Mouse (Mus musculus) intestine, embryonic 14.5 days (tissue): ENCODE measurements around the gene Mbd3. TPM values are rescaled to one million over a fixed set of nuclear protein-coding genes. Genes with fewer than 3 reads are reported as not detected.

Source experiments
- ATAC-seq: fragments of 200-750 bp; cut with Nextera tagmentation; replicated peaks from 2 replicates; pipeline ENCODE4 v1.8.0; 2017; ENCODE audit warnings: low read depth, moderate number of reproducible peaks, moderate TSS enrichment, moderate library complexity; ENCODE audit not compliant: low FRiP score, low TSS enrichment
- DNase-seq: peaks from one replicate; pipeline ENCODE4 v3.0.0-alpha.2; 2018; ENCODE audit warnings: low spot score
- H3K27ac ChIP-seq: fragments of 300-500 bp; sonication (generic); 2 replicates; pipeline ENCODE4 v1.5.1; 2014; ENCODE audit warnings: low read depth, mild to moderate bottlenecking, control low read depth
- H3K27me3 ChIP-seq: fragments of 300-500 bp; sonication (generic); replicated peaks from 2 replicates; pipeline ENCODE4 v1.6.1; 2014; ENCODE audit warnings: low read length, control low read depth; ENCODE audit not compliant: control insufficient read depth, insufficient read depth
- H3K36me3 ChIP-seq: fragments of 300-500 bp; sonication (generic); 2 replicates; pipeline ENCODE4 v1.6.1; 2014; ENCODE audit warnings: low read length, control low read depth; ENCODE audit not compliant: control insufficient read depth, insufficient read depth
- H3K4me1 ChIP-seq: fragments of 300-500 bp; sonication (generic); replicated peaks from 2 replicates; pipeline ENCODE4 v1.6.1; 2014; ENCODE audit warnings: low read length, control low read depth, mixed read lengths; ENCODE audit not compliant: control insufficient read depth, insufficient read depth
- H3K4me2 ChIP-seq: fragments of 300-500 bp; sonication (generic); 2 replicates; pipeline ENCODE4 v1.6.1; 2014; ENCODE audit warnings: low read length
- H3K4me3 ChIP-seq: fragments of 300-500 bp; sonication (generic); 2 replicates; pipeline ENCODE4 v1.5.1; 2014; ENCODE audit warnings: low read depth, low read length, control low read depth, mixed read lengths
- H3K9ac ChIP-seq: fragments of 300-500 bp; sonication (generic); 2 replicates; pipeline ENCODE4 v1.6.1; 2014; ENCODE audit warnings: mild to moderate bottlenecking, low read length
- H3K9me3 ChIP-seq: fragments of 300-500 bp; sonication (generic); 2 replicates; pipeline ENCODE4 v1.6.1; 2016; ENCODE audit warnings: low read length, control low read depth; ENCODE audit not compliant: control insufficient read depth
- WGBS: fragments of 180-500 bp; shearing (Covaris S2); extraction: QIAGEN DNeasy Blood & Tissue Kit; methylation state at CpG from one replicate; pipeline ENCODE4 v1.1.7; 2014; 5-methylcytosine and 5-hydroxymethylcytosine counted together
- polyA plus RNA-seq: library from polyadenylated mRNA; unstranded; fragments of >200 nt; fragmentation: Nextera tagmentation; extraction: Ambion mirVana; gene quantifications from 2 replicates; pipeline ENCODE4 v1.2.1, GENCODE M21; 2014

Gene Mbd3
- polyA plus RNA-seq, 1 experiment from 2014 or later = 203 TPM

- peak overlapping the region; percentile 98 for H3K9ac ChIP-seq
- H3K27ac ChIP-seq = no peak overlapping the region; the same call in 1 of the 2 replicates
- ATAC-seq = no peak
- no peak for DNase-seq
- H3K4me1 ChIP-seq = peaks cover 26% of the 10 kb centered on the region
- H3K4me3 ChIP-seq = peak overlapping the region; percentile 52
- peaks cover 46% of the 10 kb centered on the region for H3K36me3 ChIP-seq
- H3K27me3 ChIP-seq = no peaks in the 10 kb centered on the region
- H3K4me2 ChIP-seq = peak overlapping the region; percentile 88
- no peaks in the 10 kb centered on the region for H3K9me3 ChIP-seq
- 15% methylated on average over 16 of the region's 16 CpGs for WGBS
Observed at GRCm38 (mm10) chr10:80431570-80432386, 32.4 kb upstream of the Mbd3 start.

- no peaks in the 10 kb centered on the region for H3K27me3 ChIP-seq
- no peak overlapping the region for H3K9ac ChIP-seq
- no peak overlapping the region for H3K4me3 ChIP-seq
- no peak for ATAC-seq
- 69% methylated on average over 8 of the region's 8 CpGs for WGBS
- peaks cover under 1% of the 10 kb centered on the region; the same call in 1 of the 2 replicates for H3K9me3 ChIP-seq
- no peak overlapping the region; the same call in 1 of the 2 replicates for H3K4me2 ChIP-seq
- H3K4me1 ChIP-seq = peaks cover 16% of the 10 kb centered on the region
- H3K27ac ChIP-seq = no peak overlapping the region
- DNase-seq = no peak
- H3K36me3 ChIP-seq = peaks cover 59% of the 10 kb centered on the region
Observed at GRCm38 (mm10) chr10:80430375-80430980, 31.1 kb upstream of the Mbd3 start.

- DNase-seq = no peak
- peaks cover 6% of the 10 kb centered on the region; the same call in 1 of the 2 replicates for H3K9me3 ChIP-seq
- H3K4me2 ChIP-seq = no peak overlapping the region
- no peak overlapping the region for H3K27ac ChIP-seq
- no peak overlapping the region for H3K4me3 ChIP-seq
- ATAC-seq = no peak
- 84% methylated on average over 8 of the region's 8 CpGs for WGBS
- peaks cover 16% of the 10 kb centered on the region for H3K4me1 ChIP-seq
- no peaks in the 10 kb centered on the region for H3K27me3 ChIP-seq
- no peak overlapping the region for H3K9ac ChIP-seq
- H3K36me3 ChIP-seq = peaks cover 66% of the 10 kb centered on the region
Observed at GRCm38 (mm10) chr10:80429800-80430199, 30.4 kb upstream of the Mbd3 start.

GRCm38 (mm10) chr10:80425041-80425440 is 25.7 kb upstream of the Mbd3 start:
- H3K4me3 ChIP-seq = no peak overlapping the region
- H3K9me3 ChIP-seq = peaks cover 6% of the 10 kb centered on the region; the same call in 1 of the 2 replicates
- H3K27me3 ChIP-seq = no peaks in the 10 kb centered on the region
- H3K9ac ChIP-seq = no peak overlapping the region
- ATAC-seq (no peak), DNase-seq (no peak)
- peaks cover 99% of the 10 kb centered on the region for H3K36me3 ChIP-seq
- 0 out of 2 replicates have a peak, but pooled peaks cover 9% of the 10 kb centered on the region for H3K4me1 ChIP-seq
- WGBS = 90% methylated on average over 3 of the region's 3 CpGs
- H3K27ac ChIP-seq = no peak overlapping the region
- no peak overlapping the region for H3K4me2 ChIP-seq

GRCm38 (mm10) chr10:80423562-80423961 is 24.2 kb upstream of the Mbd3 start:
- Histone ChIP-seq H3K27ac (no peak overlapping the region), H3K36me3 (peaks cover 99% of the 10 kb centered on the region), H3K9me3 (peaks cover 6% of the 10 kb centered on the region; the same call in 1 of the 2 replicates), H3K9ac (no peak overlapping the region), H3K27me3 (no peaks in the 10 kb centered on the region), H3K4me2 (no peak overlapping the region), H3K4me3 (no peak overlapping the region), H3K4me1 (0 out of 2 replicates have a peak, but pooled peaks cover 9% of the 10 kb centered on the region)
- DNase-seq = no peak
- WGBS = 48% methylated on average over 4 of the region's 4 CpGs
- ATAC-seq = peak; percentile 48; the same call in 1 of the 2 replicates

GRCm38 (mm10) chr10:80421651-80422472 is 22.5 kb upstream of the Mbd3 start:
- ATAC-seq (no peak), DNase-seq (no peak)
- no peak overlapping the region for H3K4me2 ChIP-seq
- H3K36me3 ChIP-seq = peaks cover 99% of the 10 kb centered on the region
- no peak overlapping the region for H3K9ac ChIP-seq
- 0 out of 2 replicates have a peak, but pooled peaks cover 9% of the 10 kb centered on the region for H3K4me1 ChIP-seq
- 83% methylated on average over 9 of the region's 9 CpGs for WGBS
- H3K9me3 ChIP-seq = peaks cover 6% of the 10 kb centered on the region; the same call in 1 of the 2 replicates
- H3K27me3 ChIP-seq = no peaks in the 10 kb centered on the region
- H3K4me3 ChIP-seq = no peak overlapping the region
- no peak overlapping the region for H3K27ac ChIP-seq

- DNase-seq (no peak), ATAC-seq (no peak)
- peaks cover 6% of the 10 kb centered on the region; the same call in 1 of the 2 replicates for H3K9me3 ChIP-seq
- H3K27ac ChIP-seq = no peak overlapping the region
- H3K4me2 ChIP-seq = no peak overlapping the region
- H3K9ac ChIP-seq = no peak overlapping the region
- H3K36me3 ChIP-seq = peaks cover 99% of the 10 kb centered on the region
- H3K27me3 ChIP-seq = no peaks in the 10 kb centered on the region
- no peak overlapping the region for H3K4me3 ChIP-seq
- 0 out of 2 replicates have a peak, but pooled peaks cover 9% of the 10 kb centered on the region for H3K4me1 ChIP-seq
- WGBS = 96% methylated on average over 8 of the region's 8 CpGs
Observed at GRCm38 (mm10) chr10:80421208-80421607, 21.9 kb upstream of the Mbd3 start.

- Histone ChIP-seq H3K9me3 (peaks cover 6% of the 10 kb centered on the region; the same call in 1 of the 2 replicates), H3K4me3 (no peak overlapping the region), H3K4me1 (0 out of 2 replicates have a peak, but pooled peaks cover 9% of the 10 kb centered on the region), H3K27ac (no peak overlapping the region), H3K27me3 (no peaks in the 10 kb centered on the region), H3K4me2 (no peak overlapping the region), H3K9ac (no peak overlapping the region), H3K36me3 (peaks cover 99% of the 10 kb centered on the region)
- ATAC-seq = no peak
- no peak for DNase-seq
- WGBS = 93% methylated on average over 10 of the region's 10 CpGs
Observed at GRCm38 (mm10) chr10:80420729-80421128, 21.4 kb upstream of the Mbd3 start.
